ENCODE assay signal across 13 mouse cellular contexts in the genomic region with DNA sequence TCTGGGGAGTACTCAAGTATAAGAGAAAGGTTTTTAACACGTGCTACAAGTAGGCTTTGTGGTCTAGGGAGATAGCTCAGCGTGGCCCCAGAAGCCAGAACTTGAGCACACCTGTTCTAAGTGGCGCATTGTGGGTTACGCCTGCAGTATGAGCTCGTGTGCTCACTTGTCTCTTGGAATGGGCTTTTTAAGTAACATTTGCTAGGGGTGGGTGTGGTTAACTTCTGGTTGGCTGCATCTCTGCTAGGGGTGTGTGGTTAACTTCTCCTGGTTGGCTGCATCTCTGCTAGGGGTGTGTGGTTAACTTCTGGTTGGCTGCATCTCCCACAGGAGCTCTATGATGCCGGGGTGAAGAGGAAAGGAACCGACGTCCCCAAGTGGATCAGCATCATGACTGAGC.
"Had no signal": no experiment of that assay in that cellular context is flagged by ENCODE, and none has a peak within 500 bp of the region (broad histone marks: within the 10 kb centered on the region; RNA-seq: fewer than 3 reads in every experiment).

No protein-coding gene starts in this region.

- DNase-seq: kidney, adult 11 months; kidney, adult 9 months; kidney, postnatal 36 days; layer of hippocampus, adult 9-11 months; layer of hippocampus, postnatal 36 days; lung, adult 18-20 months; right cerebral cortex, postnatal 25 days had no signal

- H3K9me3 ChIP-seq: limb, embryonic 12.5 days; midbrain, embryonic 13.5 days; neural tube, embryonic 13.5 days had no signal

- H3K4me3 ChIP-seq: limb, embryonic 12.5 days; midbrain, embryonic 13.5 days; neural tube, embryonic 13.5 days had no signal

- H3K27ac ChIP-seq: kidney, postnatal 0 days; limb, embryonic 12.5 days; liver, embryonic 14.5 days; midbrain, embryonic 13.5 days; neural tube, embryonic 13.5 days; stomach, postnatal 0 days had no signal

- H3K4me2 ChIP-seq: limb, embryonic 12.5 days; midbrain, embryonic 13.5 days; neural tube, embryonic 13.5 days had no signal

- H3K27me3 ChIP-seq: midbrain, embryonic 13.5 days; neural tube, embryonic 13.5 days had no signal

- H3K9ac ChIP-seq: limb, embryonic 12.5 days; liver, embryonic 14.5 days; midbrain, embryonic 13.5 days; neural tube, embryonic 13.5 days had no signal

- H3K36me3 ChIP-seq: midbrain, embryonic 13.5 days had no signal

- ATAC-seq: midbrain, embryonic 13.5 days had no signal
